Mouse (Mus musculus): Measurements from ENCODE around the gene As3mt. TPM values are rescaled to one million over a fixed set of nuclear protein-coding genes. Genes with fewer than 3 reads are reported as not detected.
"Not testable (repeated sequence)": the region's sequence is repeated elsewhere in the genome, so short reads cannot be mapped to it uniquely, and the experiment has no call there.

The As3mt gene
- total RNA-seq, 2 experiments from 2014 or later = 16.4 to 16.7 TPM

DNA sequence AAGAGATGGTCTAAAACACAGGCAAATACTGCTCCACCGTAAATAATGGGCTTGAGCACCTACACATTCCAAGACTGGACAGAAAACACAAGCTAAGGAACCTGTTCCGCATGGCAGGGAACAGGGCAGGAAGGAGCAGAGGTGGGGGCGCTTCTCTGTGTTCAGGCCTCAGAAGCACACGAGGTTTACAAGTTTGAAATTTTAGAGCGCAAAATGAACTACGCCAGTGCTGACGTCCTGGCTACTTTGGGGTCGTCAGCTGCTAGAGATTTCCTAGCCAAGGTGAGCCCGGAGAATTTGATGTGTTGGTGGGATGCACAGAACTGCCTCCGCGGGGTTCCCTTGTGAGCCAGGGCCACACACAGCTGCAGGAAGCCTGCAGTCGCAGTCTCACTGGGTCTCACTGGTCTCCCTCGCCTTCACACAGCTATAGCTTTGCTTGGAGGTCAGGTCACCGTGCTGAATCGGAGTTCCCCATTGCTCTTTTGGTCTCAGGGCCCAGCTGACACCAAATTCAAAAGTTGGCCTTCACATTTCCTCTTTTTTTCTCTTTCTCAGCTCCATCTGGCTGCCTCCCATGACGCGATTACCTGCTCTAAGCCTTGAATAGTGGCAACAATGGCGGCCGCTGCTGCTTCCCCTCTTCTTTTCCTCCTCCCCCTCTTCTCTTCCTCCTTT, 9.3 kb upstream of the As3mt start:
- no peak for DNase-seq (ENCODE audit: low spot score in 2 of 2)

DNA sequence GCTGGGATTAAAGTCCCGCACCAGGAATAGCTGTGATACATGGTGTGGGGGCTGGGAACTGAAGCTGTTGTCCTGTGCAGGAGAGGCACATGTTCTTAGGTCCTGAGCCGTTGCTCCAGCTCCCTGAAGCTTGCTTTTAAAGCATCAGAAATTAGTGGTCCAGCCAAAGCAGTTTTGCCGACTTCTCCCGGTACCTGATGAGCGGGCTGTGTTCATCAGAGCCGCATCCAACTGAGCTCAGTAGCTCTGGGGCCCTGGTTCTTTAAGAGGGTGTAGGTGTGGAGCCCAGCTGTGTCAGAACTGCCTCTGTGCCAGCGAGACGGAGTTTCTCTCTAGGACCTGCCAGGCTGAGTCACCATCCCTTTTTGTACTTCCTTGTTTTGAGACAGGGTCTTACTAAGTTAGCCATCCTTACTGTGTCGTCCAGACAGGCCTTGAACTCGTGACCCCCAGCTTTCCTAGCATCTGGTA, 8.2 kb upstream of the As3mt start:
- no peak for DNase-seq (ENCODE audit: low spot score in 2 of 2)

- DNase-seq (ENCODE audit: low spot score in 2 of 2) = no peak
Measured at GRCm38 (mm10) chr19:46701156-46701555, 6.1 kb upstream of the As3mt start.

DNA sequence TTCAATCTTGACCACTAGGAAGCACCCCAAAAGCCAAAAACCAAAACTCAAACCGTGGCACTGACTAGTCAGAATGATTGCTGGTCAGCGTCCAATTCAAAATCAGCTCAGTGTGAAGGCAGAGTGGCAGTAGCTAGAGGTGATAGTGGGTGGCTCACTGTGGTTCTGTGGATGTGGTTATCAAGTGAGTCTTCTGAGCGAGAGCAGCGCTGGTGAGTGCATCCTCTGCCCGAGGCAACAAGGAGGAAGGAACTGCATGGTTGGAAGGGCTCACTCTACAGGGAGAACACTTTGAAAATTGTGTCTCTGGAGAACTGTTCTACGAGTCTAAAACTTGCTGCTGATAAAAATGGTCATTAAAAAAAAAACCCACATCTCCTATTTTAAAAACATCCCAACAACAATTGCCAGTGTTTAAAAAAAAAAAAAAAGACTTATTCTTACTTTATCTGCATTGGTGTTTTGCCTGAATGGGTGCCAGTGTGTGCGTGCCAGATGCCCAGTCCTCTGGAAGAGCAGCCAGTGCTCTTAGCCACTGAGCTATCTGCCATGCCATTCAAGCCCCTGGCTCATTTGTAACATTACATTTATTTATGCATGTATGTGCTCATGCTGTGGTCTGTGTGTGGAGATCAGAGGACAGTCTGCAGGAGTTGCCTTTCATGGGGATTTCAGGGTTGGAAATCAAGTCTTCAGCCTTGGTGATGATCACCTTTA, 1.3 kb upstream of the As3mt start:
- no peak for DNase-seq (ENCODE audit: low spot score in 2 of 2)

GRCm38 (mm10) chr19:46706540-46707295, 540 bp upstream of the As3mt start:
- DNase-seq (ENCODE audit: low spot score in 2 of 2) = no peak

DNA sequence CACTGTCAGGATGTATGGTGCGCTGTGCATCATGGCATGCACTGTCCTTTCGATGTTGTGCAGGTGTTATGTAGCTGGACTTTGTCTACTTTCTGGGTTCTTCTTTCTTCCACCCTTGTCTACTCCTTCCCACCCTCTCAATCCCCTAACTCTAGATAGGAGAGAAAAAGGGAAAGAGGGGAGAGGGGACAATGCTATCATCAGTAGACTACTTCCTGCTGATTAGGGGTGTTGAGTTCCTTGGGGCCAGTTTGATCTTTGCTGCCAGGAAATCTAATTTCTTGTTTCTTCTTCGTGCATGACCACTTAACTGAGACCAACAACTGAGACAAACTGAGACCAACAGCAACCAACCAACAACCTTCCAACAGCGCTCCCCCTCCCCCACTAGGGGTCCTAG, 3.4 kb downstream of the As3mt start:
- no peak for DNase-seq (ENCODE audit: low spot score in 2 of 2)

DNA sequence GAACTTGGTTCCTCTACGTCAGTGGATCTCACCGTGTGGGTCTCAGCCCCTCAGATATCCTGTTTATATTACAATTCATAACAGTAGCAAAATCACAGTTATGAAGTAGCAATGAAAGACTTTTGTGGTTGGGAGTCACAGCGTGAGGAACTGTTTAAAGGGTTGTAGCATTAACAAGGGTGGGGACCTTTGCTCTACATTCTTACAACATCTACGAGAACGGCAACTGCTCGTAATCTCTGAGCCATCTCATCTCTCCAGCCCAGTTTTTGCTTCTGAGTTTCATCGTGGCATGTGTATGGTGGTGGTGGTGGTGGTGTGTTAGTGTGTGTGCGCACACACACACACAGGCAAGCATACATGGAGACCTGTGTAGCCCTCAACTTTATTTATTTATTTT, 7.0 kb downstream of the As3mt start:
- DNase-seq (ENCODE audit: low spot score in 2 of 2) = no peak

DNA sequence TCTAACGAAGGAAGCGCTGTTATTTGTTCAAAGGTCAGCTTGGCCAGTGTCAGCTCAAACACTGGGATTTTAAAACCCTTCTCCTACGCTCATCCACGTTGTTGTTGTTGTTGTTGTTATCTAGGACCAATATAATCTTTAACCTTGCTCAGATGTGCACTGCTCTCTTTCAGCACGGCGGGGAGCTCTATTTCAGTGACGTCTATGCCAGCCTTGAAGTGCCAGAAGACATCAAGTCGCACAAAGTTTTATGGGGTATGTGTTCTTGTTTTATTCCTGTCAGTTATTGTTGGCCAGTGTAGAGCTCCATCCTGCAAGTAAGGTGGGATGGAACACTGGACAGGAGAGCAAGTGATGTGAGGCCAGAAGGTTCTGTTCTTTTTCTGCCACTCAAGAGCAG, 7.8 kb downstream of the As3mt start:
- DNase-seq (ENCODE audit: low spot score in 2 of 2) = no peak

DNA sequence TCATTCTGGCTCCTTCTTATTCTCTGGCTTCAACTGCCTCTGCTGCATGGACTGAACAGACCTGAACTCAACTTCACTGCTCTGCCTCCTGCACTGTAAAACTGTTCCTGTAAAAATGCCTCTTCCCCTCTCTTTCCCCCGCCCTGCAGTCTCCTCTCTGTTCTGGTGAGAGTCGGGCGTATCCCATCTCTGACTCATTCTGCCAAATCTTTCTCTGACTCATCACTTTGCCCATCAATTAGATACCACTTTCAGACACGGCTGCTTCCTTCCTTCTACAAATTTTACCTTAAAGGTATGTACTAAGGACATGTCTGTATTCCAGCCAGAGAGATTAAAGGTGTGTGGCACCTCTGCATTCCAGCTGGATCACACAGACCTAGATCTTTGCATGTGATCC, 10.9 kb downstream of the As3mt start:
- no peak for DNase-seq (ENCODE audit: low spot score in 2 of 2)

DNA sequence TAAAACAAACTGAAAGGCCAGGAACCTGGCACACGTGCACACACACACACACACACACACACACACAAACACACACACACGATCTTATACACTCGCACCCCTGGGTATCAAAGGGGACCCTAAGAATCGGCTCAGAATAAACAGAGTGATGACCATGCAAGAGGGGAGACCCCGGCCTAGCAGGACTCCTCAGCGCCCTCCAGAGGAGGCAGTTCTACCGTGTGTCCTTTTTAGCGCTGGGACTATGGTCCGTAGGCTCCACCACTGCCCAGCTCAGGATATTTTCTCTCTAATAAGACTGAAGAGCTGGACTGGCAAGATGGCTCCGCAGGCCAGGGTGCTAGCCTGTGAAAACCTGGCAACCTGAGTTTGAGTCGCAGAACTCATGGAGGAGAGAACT, 17.2 kb downstream of the As3mt start:
- DNase-seq (ENCODE audit: low spot score in 2 of 2) = no peak

GRCm38 (mm10) chr19:46726142-46726541, 18.9 kb downstream of the As3mt start:
- no peak for DNase-seq (ENCODE audit: low spot score in 2 of 2)

DNA sequence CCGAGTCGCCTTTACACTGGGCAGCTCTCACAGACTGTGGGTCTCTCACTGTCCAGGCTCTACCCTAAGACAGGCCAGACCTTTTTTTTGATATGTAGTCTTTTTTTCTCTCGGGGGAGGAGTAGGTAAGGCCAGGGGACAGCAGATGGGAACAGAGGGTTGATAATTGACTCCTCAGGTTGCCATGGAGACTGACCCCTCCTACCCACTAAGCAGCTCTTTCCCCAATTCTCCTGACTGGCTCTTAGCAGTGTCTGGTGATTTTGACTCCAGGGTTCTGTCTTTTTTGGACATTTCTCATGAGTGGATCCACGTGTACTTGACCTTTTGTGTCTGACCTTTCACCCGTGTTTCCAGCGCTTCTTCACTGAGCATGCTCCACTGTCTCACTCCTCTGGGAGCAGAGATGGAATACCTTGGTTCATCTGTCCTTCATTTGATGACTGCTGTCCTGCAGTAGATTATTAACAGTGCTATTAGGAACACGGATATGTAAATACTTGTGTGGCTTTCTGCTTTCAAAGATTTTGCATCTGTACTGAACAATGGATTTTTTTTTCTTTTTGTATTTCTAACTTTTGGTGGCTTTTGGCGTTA, 20.0 kb downstream of the As3mt start:
- peak; percentile 24 to 31 for DNase-seq (ENCODE audit: low spot score in 2 of 2)

DNA sequence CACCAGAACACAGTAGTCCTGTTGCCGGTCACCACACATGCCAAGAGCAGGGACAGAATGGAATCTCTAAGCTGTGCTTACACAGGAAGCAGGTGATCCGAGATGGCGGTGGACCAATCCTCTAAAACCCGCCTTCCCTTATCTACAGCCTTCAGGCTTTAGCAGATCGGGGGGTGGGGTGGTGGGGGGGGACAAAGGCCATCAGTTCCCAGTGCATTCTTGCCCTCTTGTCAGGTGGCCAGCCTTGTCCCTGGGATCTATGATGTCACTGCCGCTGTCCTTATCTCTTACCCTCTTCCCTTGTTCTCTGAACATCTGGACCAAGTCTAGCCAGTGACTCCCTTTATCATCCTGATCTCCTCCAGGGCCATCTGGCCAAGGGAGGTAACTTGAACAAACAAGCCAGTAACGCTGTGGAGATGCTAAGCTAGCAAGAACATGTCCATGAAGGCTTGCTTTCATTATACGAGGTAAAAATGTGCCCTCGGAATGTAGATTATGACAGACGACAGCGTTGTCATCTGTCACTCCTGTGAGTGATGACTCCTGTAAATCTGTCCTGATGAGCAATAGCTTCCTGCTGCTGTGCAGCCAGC, 20.8 kb downstream of the As3mt start:
- no peak for DNase-seq (ENCODE audit: low spot score in 2 of 2)

DNA sequence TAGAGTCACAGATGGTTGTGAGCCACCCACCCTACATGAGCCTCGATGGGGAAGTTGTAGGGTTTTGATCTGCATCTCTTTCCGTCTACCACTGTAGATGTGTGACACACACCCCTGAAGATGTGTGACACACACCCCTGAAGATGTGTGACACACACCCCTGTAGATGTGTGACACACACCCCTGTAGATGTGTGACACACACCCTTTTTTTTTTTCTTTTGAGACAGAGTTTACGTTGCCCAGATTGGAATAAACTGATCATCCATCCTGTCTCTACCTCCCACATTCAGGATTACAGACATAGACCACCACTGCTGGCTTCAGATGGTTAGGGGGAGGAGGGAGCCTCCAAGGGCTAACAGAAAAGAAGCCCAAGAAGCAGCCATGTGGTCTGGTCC, 21.7 kb downstream of the As3mt start:
- no peak for DNase-seq (ENCODE audit: low spot score in 2 of 2)

- no peak for DNase-seq (ENCODE audit: low spot score in 2 of 2)
Measured at GRCm38 (mm10) chr19:46731351-46731750, 24.1 kb downstream of the As3mt start.

GRCm38 (mm10) chr19:46732673-46733072, 25.4 kb downstream of the As3mt start:
- not testable (repeated sequence) for DNase-seq (ENCODE audit: low spot score in 2 of 2)

DNA sequence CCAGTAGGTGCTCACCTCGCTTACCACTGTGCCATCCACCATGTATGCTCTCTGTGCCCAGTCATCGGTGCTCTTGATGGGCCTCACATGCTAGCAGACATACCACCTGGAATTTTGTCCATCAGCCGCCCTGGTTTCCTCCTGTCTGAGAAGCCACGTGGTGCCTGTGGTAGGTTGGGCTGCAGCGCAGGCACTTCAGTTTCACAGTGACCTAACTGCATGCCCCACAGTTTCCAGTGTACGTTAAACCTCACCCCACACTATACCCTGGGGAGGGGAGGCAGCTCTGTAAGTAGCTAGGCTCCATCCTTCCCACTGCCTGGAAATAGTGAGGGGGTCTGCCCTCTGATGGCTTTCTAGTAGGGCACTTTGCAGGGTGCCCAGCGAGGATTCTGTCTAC, 26.4 kb downstream of the As3mt start:
- no peak for DNase-seq (ENCODE audit: low spot score in 2 of 2)

GRCm38 (mm10) chr19:46735241-46735640, 28.0 kb downstream of the As3mt start:
- DNase-seq (ENCODE audit: low spot score in 2 of 2) = no peak

- DNase-seq (ENCODE audit: low spot score in 2 of 2) = no peak
Measured at GRCm38 (mm10) chr19:46737106-46737505, 29.8 kb downstream of the As3mt start.

GRCm38 (mm10) chr19:46740341-46741008, 33.2 kb downstream of the As3mt start:
- peak; percentile 66 to 82 for DNase-seq (ENCODE audit: low spot score in 2 of 2)

DNA sequence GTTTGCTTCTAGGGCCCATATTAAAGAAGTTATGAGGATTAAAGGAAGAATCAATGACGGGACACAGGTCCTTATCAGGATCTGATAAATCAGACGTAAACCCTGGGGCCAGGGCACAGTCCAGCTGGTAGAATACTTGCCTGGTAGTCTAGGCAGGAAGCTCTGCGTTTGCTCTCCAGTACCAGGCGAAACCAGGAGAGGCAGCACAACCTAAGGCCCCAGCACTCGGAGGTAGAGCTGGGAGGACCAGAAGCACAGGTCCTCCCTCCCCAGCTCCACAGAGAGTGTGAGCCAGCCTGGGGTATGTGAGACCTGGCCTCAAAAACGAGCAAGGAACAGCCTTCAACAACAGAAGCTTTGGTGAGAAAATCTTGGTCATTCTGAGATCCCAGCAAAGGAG, 34.3 kb downstream of the As3mt start:
- no peak for DNase-seq (ENCODE audit: low spot score in 2 of 2)
